Mouse (Mus musculus) c-Kit-positive CD71-positive TER-119-positive erythroid progenitor cells, embryonic 14.5 days (primary cell): Measurements from ENCODE around the gene Ccdc7b.
"Not testable (repeated sequence)": the region's sequence is repeated elsewhere in the genome, so short reads cannot be mapped to it uniquely, and the experiment has no call there.

Experiments used
- DNase-seq: peaks from one replicate; pipeline ENCODE4 v3.0.0-alpha.2; 2013; ENCODE audit warnings: low spot score

The Ccdc7b gene

DNA sequence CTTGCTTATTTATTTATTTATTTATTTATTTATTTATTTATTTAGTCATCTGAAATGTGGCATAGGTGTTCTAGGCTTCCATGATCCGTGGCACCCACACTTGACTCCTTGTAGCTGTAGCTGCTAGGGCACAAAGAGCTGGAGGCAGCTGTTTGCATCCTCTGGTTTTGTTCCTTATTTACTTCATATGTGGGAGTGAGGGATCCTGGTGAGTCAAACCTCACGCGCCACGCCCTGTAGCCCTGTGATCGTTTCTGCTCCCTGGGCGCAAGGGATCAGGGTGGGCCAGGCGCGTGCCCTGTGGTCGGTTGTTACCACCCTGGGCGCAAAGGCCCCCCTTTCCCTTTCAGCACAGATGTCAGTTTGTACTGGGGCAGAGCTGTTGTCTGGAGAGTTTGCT, at the start of gene Ccdc7b:
Gene Ccdc7b (plus strand): TSS at position 301 of the 400 bp plus-strand sequence.
- not testable (repeated sequence) for DNase-seq

DNA sequence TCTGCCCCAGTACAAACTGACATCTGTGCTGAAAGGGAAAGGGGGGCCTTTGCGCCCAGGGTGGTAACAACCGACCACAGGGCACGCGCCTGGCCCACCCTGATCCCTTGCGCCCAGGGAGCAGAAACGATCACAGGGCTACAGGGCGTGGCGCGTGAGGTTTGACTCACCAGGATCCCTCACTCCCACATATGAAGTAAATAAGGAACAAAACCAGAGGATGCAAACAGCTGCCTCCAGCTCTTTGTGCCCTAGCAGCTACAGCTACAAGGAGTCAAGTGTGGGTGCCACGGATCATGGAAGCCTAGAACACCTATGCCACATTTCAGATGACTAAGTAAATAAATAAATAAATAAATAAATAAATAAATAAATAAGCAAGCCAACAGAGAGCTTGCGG, 1.5 kb upstream of the Ccdc7b start, which contains the start of gene Ccdc7a:
Gene Ccdc7a (minus strand): TSS at position 101 of the 400 bp plus-strand sequence.
- not testable (repeated sequence) for DNase-seq

DNA sequence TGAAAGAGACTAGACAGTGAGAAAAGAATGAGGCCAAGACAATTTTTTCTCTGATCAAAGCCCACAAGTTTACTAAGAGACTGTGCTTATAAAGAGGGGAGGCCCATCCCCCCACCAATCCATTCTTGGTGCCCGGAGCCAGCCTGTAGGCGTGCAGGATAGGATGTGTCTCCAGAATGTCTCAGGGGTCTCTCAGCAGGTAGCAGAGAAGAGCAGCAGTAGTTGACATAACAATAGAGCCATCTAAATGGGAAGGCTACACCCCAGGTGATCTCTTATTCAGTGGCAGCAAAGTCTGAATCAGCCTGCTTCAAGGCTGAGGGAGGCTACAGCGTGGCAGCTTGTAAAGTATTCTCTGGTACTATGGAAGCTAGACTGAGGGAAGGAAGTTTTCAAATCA, 48.8 kb downstream of the Ccdc7b start:
- not testable (repeated sequence) for DNase-seq

DNA sequence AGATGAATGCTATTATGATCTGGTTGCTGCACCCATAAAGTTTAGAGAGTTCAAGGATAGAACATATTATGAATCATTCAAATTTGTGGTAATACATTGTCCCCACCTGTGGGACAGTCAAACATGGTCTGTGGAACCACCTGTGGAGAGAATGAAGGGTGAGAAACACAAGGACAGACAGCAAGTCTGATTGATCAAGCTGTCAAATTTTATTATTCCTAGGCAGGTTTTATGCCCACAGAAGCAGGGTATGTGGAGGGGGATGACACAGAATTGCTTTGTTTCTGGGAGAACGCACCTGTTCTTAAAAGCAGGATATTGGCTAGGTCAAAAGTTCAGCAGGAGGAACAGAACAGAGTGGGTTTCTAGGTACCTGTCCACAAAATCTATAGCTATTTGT, 64.6 kb downstream of the Ccdc7b start, which contains the start of gene Gm10999:
Gene Gm10999 (minus strand): TSS at position 101 of the 400 bp plus-strand sequence.
- no peak for DNase-seq

DNA sequence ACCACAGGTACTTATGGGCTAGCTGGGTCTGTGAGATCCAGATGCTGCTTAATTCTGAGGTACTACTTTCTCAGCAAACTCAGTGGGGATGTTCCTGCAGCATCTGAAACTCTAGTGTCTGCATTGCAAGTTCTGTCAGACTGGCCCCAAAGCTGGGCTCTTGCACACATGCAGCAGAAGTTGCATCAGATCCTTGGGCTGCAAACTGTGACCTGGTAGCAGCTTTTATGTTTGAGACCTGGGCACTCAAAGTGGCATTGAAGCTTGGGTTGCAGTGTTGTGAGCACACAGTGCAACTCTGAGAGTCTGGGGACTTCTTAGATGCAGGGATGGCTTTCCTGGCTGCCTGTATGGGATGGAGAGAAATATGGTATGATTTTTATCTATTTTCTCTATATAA, 66.5 kb downstream of the Ccdc7b start:
- no peak for DNase-seq
